Mouse (Mus musculus) ES-E14 (cell line): ENCODE measurements around the gene Ccdc146. TPM values are rescaled to one million over a fixed set of nuclear protein-coding genes. Genes with fewer than 3 reads are reported as not detected.

Experiments
- DNase-seq: peaks from one replicate; pipeline ENCODE4 v3.0.0-alpha.2; 2013; ENCODE audit warnings: low read depth, low spot score
- H3K27ac ChIP-seq: 2 replicates; pipeline ENCODE4 v1.5.1; 2012; ENCODE audit warnings: low read depth, mild to moderate bottlenecking, low read length, moderate library complexity, mixed read lengths; ENCODE audit not compliant: poor library complexity, insufficient read depth, severe bottlenecking
- H3K36me3 ChIP-seq: 2 replicates; pipeline ENCODE4 v1.6.1; 2012; ENCODE audit warnings: mild to moderate bottlenecking, low read length, moderate library complexity, mixed read lengths; ENCODE audit not compliant: control insufficient read depth, poor library complexity, insufficient read depth, severe bottlenecking
- H3K4me1 ChIP-seq, 2 experiments: fragments of 150-350 bp in 1 of 2; sonication (generic) in 1 of 2; 2 replicates each; pipeline ENCODE4 v1.6.1; 2012; ENCODE audit warnings: low read length in 2 of 2, mild to moderate bottlenecking in 1 of 2, mixed read lengths in 1 of 2; ENCODE audit not compliant: control insufficient read depth in 2 of 2, insufficient read depth in 2 of 2, poor library complexity in 1 of 2
- H3K4me3 ChIP-seq, 2 experiments: fragments of 150-350 bp in 1 of 2; sonication (generic) in 1 of 2; 2 replicates each; pipeline ENCODE4 v1.5.1; 2012; ENCODE audit warnings: low read length in 2 of 2, low read depth in 1 of 2, mild to moderate bottlenecking in 1 of 2, mixed read lengths in 1 of 2; ENCODE audit not compliant: insufficient read depth in 1 of 2, poor library complexity in 1 of 2, severe bottlenecking in 1 of 2
- H3K9ac ChIP-seq: 2 replicates; pipeline ENCODE4 v1.6.1; 2012; ENCODE audit warnings: low read depth, mild to moderate bottlenecking, low read length, mixed read lengths; ENCODE audit not compliant: poor library complexity, insufficient read depth, severe bottlenecking
- H3K9me3 ChIP-seq: fragments of 150-350 bp; sonication (generic); 2 replicates; pipeline ENCODE4 v1.6.1; 2012; ENCODE audit warnings: low read depth, mild to moderate bottlenecking, low read length; ENCODE audit not compliant: control insufficient read depth, insufficient read depth
- CHD2 ChIP-seq: IDR thresholded peaks from 2 replicates; pipeline ENCODE4 v1.6.1; 2014; ENCODE audit warnings: mild to moderate bottlenecking, low read depth, low read length, inconsistent platforms
- HCFC1 ChIP-seq: IDR thresholded peaks from 2 replicates; pipeline ENCODE4 v1.6.1; 2012; ENCODE audit warnings: low read length, inconsistent platforms, borderline replicate concordance; ENCODE audit not compliant: insufficient read depth
- MAFK ChIP-seq: IDR thresholded peaks from 2 replicates; pipeline ENCODE4 v1.6.1; 2014; ENCODE audit warnings: mild to moderate bottlenecking, low read depth, low read length, inconsistent platforms; ENCODE audit not compliant: insufficient read depth
- ZC3H11A ChIP-seq: IDR thresholded peaks from 2 replicates; pipeline ENCODE4 v1.6.1; 2012; ENCODE audit warnings: low read depth, mild to moderate bottlenecking, inconsistent platforms, low read length, borderline replicate concordance
- ZNF384 ChIP-seq: IDR thresholded peaks from 2 replicates; pipeline ENCODE4 v1.6.1; 2012; ENCODE audit warnings: low read depth, low read length, inconsistent platforms
- in situ Hi-C, 2 experiments: fragments of 600-800 bp; cut with MboI; formaldehyde crosslinking; loops; one replicate each; pipeline ENCODE4 v1.15.1; 2025; ENCODE audit warnings: low sequenced_read_pairs in 2 of 2, inconsistent platforms in 1 of 2; ENCODE audit not compliant: unreplicated experiment in 2 of 2
- total RNA-seq: library from RNA; depleted of rRNA; stranded (reverse); fragments of 300-350 nt; gene quantifications from 2 replicates; pipeline ENCODE4 v1.2.3, GENCODE M21; 2012

Ccdc146 gene
- total RNA-seq, 1 experiment, result not detected

DNA sequence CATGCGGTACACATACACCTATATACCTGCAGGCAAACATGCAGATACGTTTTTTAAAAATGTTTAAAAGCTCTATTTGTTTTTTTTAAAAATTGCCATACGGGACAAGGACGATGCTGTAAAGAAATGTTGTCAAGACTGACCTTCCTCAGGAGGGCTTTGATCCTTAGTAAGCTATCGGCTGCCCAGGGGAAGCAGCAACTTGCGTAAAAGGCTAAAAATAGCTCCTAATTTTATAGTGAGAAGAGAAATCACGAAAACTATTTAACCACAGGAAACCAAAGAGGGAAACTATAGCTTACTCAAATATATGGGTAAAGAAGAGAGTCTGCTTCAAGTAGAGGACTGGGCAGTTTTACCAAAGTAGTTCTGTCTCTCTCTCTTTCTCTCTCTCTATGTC lies 163.7 kb downstream of the Ccdc146 start:
- in situ Hi-C loops, result loop anchor here in 1 of 2 experiments (10.0 kb wide), 2 partner anchors 154 to 324 kb away; no protein-coding TSS in a partner anchor
- no peak for DNase-seq
- no peak overlapping the region for H3K27ac ChIP-seq
- no peak for TF ChIP-seq MAFK
- no peak for TF ChIP-seq CHD2
- TF ChIP-seq ZNF384, result no peak
- no peak for TF ChIP-seq HCFC1
- no peak for TF ChIP-seq ZC3H11A
- H3K4me3 ChIP-seq, result no peak overlapping the region
- H3K9ac ChIP-seq, result no peak overlapping the region
- H3K4me1 ChIP-seq, result peaks cover 0 to 6% of the 10 kb centered on the region in 2 experiments; a peak in 1 of 4 replicates
- H3K9me3 ChIP-seq, result no peaks in the 10 kb centered on the region
- H3K36me3 ChIP-seq, result no peaks in the 10 kb centered on the region

DNA sequence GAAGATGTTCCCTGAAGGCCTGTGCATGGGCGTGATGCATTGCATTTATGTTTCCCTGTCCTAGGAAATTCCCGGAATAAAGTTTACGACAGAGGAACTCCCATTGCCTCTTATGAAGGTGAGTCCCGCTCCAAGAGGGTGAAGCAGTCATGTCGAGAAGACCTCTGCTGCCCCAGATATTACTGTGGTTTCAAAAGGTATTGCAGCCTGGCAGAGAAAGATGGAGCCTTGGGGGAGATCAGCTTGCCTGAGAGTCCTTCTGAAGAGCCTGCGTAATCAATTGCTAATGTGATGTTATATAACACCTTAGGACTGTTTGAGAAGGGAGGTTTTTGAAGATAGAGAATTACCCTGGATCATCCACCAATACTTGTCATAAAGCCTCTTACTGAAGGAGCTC lies 166.7 kb downstream of the Ccdc146 start:
- TF ChIP-seq CHD2, result no peak
- no peak for TF ChIP-seq HCFC1
- TF ChIP-seq ZC3H11A, result 0 out of 2 replicates have a peak, but pooled peaks have one; percentile 28
- TF ChIP-seq MAFK, result no peak
- no peak for TF ChIP-seq ZNF384
- no peak overlapping the region for H3K9ac ChIP-seq
- in situ Hi-C loops, result no loop called here
- H3K4me3 ChIP-seq, result no peak overlapping the region
- H3K27ac ChIP-seq, result peak overlapping the region; percentile 39; the same call in 1 of the 2 replicates
- DNase-seq, result no peak
- peaks cover 0 to 6% of the 10 kb centered on the region in 2 experiments; a peak in 1 of 4 replicates for H3K4me1 ChIP-seq
- no peaks in the 10 kb centered on the region for H3K9me3 ChIP-seq
- no peaks in the 10 kb centered on the region for H3K36me3 ChIP-seq

DNA sequence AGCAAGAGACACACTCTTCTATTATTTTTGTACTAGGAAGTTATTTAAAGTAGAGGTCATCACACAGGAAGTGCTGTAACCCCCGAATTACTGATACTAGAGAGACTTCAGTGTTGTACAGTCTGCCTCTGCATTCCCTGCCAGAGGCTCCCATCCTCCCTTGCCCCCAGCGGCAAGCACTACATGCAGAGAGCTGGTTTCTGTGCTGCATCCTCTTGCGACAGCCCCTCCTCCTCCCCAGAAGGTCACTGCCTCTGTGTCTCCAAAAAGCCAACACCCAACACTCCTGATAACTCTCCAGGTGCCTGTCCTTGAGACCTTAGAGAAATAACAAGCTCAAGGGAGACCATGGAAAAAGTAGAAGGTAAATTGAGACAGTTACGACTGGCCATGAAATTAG lies 167.4 kb downstream of the Ccdc146 start:
- no peak for TF ChIP-seq MAFK
- TF ChIP-seq CHD2, result no peak
- TF ChIP-seq ZC3H11A, result no peak
- no peak for TF ChIP-seq ZNF384
- no peak for TF ChIP-seq HCFC1
- Histone ChIP-seq H3K9ac (no peak overlapping the region), H3K4me3 (no peak overlapping the region), H3K9me3 (no peaks in the 10 kb centered on the region), H3K27ac (no peak overlapping the region), H3K36me3 (no peaks in the 10 kb centered on the region), H3K4me1 (peaks cover 0 to 6% of the 10 kb centered on the region in 2 experiments; a peak in 1 of 4 replicates)
- in situ Hi-C loops, result no loop called here
- DNase-seq, result no peak

DNA sequence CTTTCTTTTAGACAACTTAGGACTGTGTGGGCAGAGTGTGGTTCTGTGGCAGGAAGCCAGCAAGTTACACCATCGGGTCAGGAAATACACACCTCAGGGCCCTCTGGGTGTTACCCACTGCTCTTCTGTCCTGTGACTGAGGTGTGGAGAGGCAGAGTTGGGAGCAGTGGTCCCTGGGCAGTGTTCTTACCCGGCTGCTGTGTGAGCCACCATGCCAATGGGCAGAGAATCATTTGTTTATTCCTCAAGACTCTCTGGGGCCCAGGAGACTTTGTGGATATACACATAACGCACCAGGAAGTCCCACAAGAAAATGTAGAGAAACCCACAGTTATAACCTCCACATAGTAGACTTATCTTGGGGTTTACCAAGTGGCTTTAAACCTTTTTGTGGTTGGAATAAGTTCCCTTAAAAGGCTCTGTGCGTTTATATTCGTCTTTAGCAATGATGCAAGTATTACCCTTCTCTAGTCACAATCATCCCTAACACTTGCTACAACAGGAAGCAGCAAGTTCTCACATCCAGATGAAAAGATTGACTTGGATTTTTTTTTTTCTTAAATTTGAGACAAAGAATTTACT lies 168.8 kb downstream of the Ccdc146 start:
- Histone ChIP-seq H3K27ac (no peak overlapping the region), H3K9ac (no peak overlapping the region), H3K36me3 (no peaks in the 10 kb centered on the region), H3K4me1 (peaks cover 0 to 6% of the 10 kb centered on the region in 2 experiments; a peak in 1 of 4 replicates), H3K4me3 (no peak overlapping the region), H3K9me3 (no peaks in the 10 kb centered on the region)
- no peak for DNase-seq
- in situ Hi-C loops, result no loop called here
- TF ChIP-seq HCFC1 (no peak), ZNF384 (no peak), CHD2 (no peak), MAFK (no peak), ZC3H11A (no peak)
